Mouse (Mus musculus) splenic B cell, adult 2 months (primary cell): Measurements from ENCODE around the gene Clec4g.

Experiments
- DNase-seq: peaks from one replicate; pipeline ENCODE4 v3.0.0-alpha.2; 2011; ENCODE audit warnings: low read depth, low spot score
- H3K27me3 ChIP-seq: 2 replicates; pipeline ENCODE4 v1.6.1; 2012; ENCODE audit warnings: mild to moderate bottlenecking, low read length, moderate library complexity, mixed read lengths; ENCODE audit not compliant: control insufficient read depth, poor library complexity, insufficient read depth, severe bottlenecking
- H3K36me3 ChIP-seq: 2 replicates; pipeline ENCODE4 v1.6.1; 2012; ENCODE audit warnings: mild to moderate bottlenecking, low read length, moderate library complexity, mixed read lengths; ENCODE audit not compliant: control insufficient read depth, poor library complexity, insufficient read depth, severe bottlenecking

Clec4g gene

GRCm38 (mm10) chr8:3670388-3670787 lies 50.1 kb downstream of the Clec4g start:
- H3K27me3 ChIP-seq: no peaks in the 10 kb centered on the region
- no peaks in the 10 kb centered on the region for H3K36me3 ChIP-seq
- peak; percentile 74 for DNase-seq

- no peak for DNase-seq
- H3K36me3 ChIP-seq: no peaks in the 10 kb centered on the region
- H3K27me3 ChIP-seq: no peaks in the 10 kb centered on the region
Measured at GRCm38 (mm10) chr8:3665507-3665906, 54.9 kb downstream of the Clec4g start, which contains the start of gene Mcemp1. Mcemp1 (plus strand) TSS chr8:3665754.

- no peaks in the 10 kb centered on the region for H3K27me3 ChIP-seq
- H3K36me3 ChIP-seq: no peaks in the 10 kb centered on the region
- peak; percentile 63 for DNase-seq
Measured at GRCm38 (mm10) chr8:3664405-3664804, 56.0 kb downstream of the Clec4g start.

GRCm38 (mm10) chr8:3660889-3661288 lies 59.6 kb downstream of the Clec4g start:
- Histone ChIP-seq H3K27me3 (no peaks in the 10 kb centered on the region), H3K36me3 (no peaks in the 10 kb centered on the region)
- peak; percentile 48 for DNase-seq
